Mouse (Mus musculus) midbrain, postnatal 0 days (tissue): Measurements from ENCODE around the gene Tmem98. TPM values are rescaled to one million over a fixed set of nuclear protein-coding genes. Genes with fewer than 3 reads are reported as not detected.

ENCODE experiments used
- ATAC-seq: fragments of 200-750 bp; cut with Nextera tagmentation; 2 replicates; pipeline ENCODE4 v1.8.0; 2017; ENCODE audit warnings: moderate number of reproducible peaks, mild to moderate bottlenecking, moderate TSS enrichment, moderate library complexity; ENCODE audit not compliant: low FRiP score
- DNase-seq: peaks from one replicate; pipeline ENCODE4 v3.0.0-alpha.2; 2015; ENCODE audit warnings: low spot score
- H3K27ac ChIP-seq: fragments of 300-500 bp; sonication (generic); 2 replicates; pipeline ENCODE4 v1.5.1; 2014; ENCODE audit warnings: low read depth, mild to moderate bottlenecking, low read length, mixed read lengths
- H3K27me3 ChIP-seq: fragments of 300-500 bp; sonication (generic); 2 replicates; pipeline ENCODE4 v1.6.1; 2014; ENCODE audit warnings: low read length, control low read depth, mixed read lengths; ENCODE audit not compliant: insufficient read depth
- H3K36me3 ChIP-seq: fragments of 300-500 bp; sonication (generic); 2 replicates; pipeline ENCODE4 v1.6.1; 2014; ENCODE audit warnings: low read length, control low read depth, mixed read lengths; ENCODE audit not compliant: insufficient read depth
- H3K4me1 ChIP-seq: fragments of 300-500 bp; sonication (generic); 2 replicates; pipeline ENCODE4 v1.6.1; 2014; ENCODE audit warnings: mild to moderate bottlenecking, control low read depth, antibody characterized with exemption, low read length, mixed read lengths; ENCODE audit not compliant: insufficient read depth
- H3K4me2 ChIP-seq: fragments of 300-500 bp; sonication (generic); 2 replicates; pipeline ENCODE4 v1.6.1; 2014; ENCODE audit warnings: low read depth, mild to moderate bottlenecking, low read length, mixed read lengths; ENCODE audit not compliant: poor library complexity, severe bottlenecking
- H3K4me3 ChIP-seq: fragments of 300-500 bp; sonication (generic); 2 replicates; pipeline ENCODE4 v1.5.1; 2014; ENCODE audit warnings: low read depth, mild to moderate bottlenecking, low read length, moderate library complexity
- H3K9ac ChIP-seq: fragments of 300-500 bp; sonication (generic); replicated peaks from 2 replicates; pipeline ENCODE4 v1.6.1; 2014; ENCODE audit warnings: mild to moderate bottlenecking, low read length, moderate library complexity, mixed read lengths; ENCODE audit not compliant: poor library complexity, severe bottlenecking
- H3K9me3 ChIP-seq: fragments of 300-500 bp; sonication (generic); 2 replicates; pipeline ENCODE4 v1.6.1; 2016; ENCODE audit warnings: low read length, control low read depth
- CTCF ChIP-seq: IDR thresholded peaks from 2 replicates; pipeline ENCODE4 v1.5.1; 2016; ENCODE audit warnings: antibody characterized with exemption, mild to moderate bottlenecking
- WGBS: fragments of 180-500 bp; shearing (Covaris S2); extraction: QIAGEN DNeasy Blood & Tissue Kit; methylation state at CpG from one replicate; pipeline ENCODE4 v1.1.7; 2014; 5-methylcytosine and 5-hydroxymethylcytosine counted together
- polyA plus RNA-seq: library from polyadenylated mRNA; unstranded; fragments of >200 nt; fragmentation: Nextera tagmentation; extraction: Ambion mirVana; gene quantifications from 2 replicates; pipeline ENCODE4 v1.2.1, GENCODE M21; 2015
- total RNA-seq: library from RNA; depleted of rRNA; stranded (reverse); fragments of >200 nt; gene quantifications from 2 replicates; pipeline ENCODE4 v1.2.3, GENCODE M21; 2014

Tmem98 gene
- total and polyA plus RNA-seq, 2 experiments from 2014 or later = 12.6 TPM

- no peak overlapping the region for H3K9ac ChIP-seq
- H3K9me3 ChIP-seq = no peaks in the 10 kb centered on the region
- no peak overlapping the region for H3K4me3 ChIP-seq
- H3K4me1 ChIP-seq = 0 out of 2 replicates have a peak, but pooled peaks cover 8% of the 10 kb centered on the region
- no peak overlapping the region for H3K27ac ChIP-seq
- TF ChIP-seq CTCF = no peak
- H3K36me3 ChIP-seq = no peaks in the 10 kb centered on the region
- H3K27me3 ChIP-seq = no peaks in the 10 kb centered on the region
- H3K4me2 ChIP-seq = no peak overlapping the region
- no peak for DNase-seq
- ATAC-seq = no peak
- 87% methylated on average over 7 of the region's 7 CpGs for WGBS
Measured at GRCm38 (mm10) chr11:80815354-80815753, 5.4 kb downstream of the Tmem98 start.

- Histone ChIP-seq H3K9me3 (no peaks in the 10 kb centered on the region), H3K9ac (no peak overlapping the region)
Measured at GRCm38 (mm10) chr11:80818060-80818697, 8.2 kb downstream of the Tmem98 start.

GRCm38 (mm10) chr11:80820085-80820484, 10.1 kb downstream of the Tmem98 start:
- Histone ChIP-seq H3K4me1 (0 out of 2 replicates have a peak, but pooled peaks cover 4% of the 10 kb centered on the region), H3K36me3 (no peaks in the 10 kb centered on the region), H3K4me2 (no peak overlapping the region), H3K27ac (no peak overlapping the region), H3K4me3 (no peak overlapping the region), H3K9ac (no peak overlapping the region), H3K27me3 (no peaks in the 10 kb centered on the region), H3K9me3 (no peaks in the 10 kb centered on the region)
- DNase-seq = no peak
- 90% methylated on average over 3 of the region's 3 CpGs for WGBS
- no peak for ATAC-seq
- TF ChIP-seq CTCF = no peak

More at GRCm38 (mm10) chr11:80818060-80818697, 8.2 kb downstream of the Tmem98 start:
- Histone ChIP-seq H3K36me3 (no peaks in the 10 kb centered on the region), H3K4me2 (no peak overlapping the region), H3K27ac (no peak overlapping the region), H3K27me3 (no peaks in the 10 kb centered on the region), H3K4me3 (no peak overlapping the region), H3K4me1 (0 out of 2 replicates have a peak, but pooled peaks cover 4% of the 10 kb centered on the region)
- TF ChIP-seq CTCF = peak; percentile 96
- ATAC-seq (no peak), DNase-seq (peak; percentile 87)
- 51% methylated on average over 11 of the region's 11 CpGs for WGBS

GRCm38 (mm10) chr11:80821296-80821695, 11.3 kb downstream of the Tmem98 start:
- ATAC-seq = no peak
- H3K4me3 ChIP-seq = no peak overlapping the region
- peak overlapping the region; percentile 15; the same call in 1 of the 2 replicates for H3K4me2 ChIP-seq
- DNase-seq = peak; percentile 70
- H3K9ac ChIP-seq = no peak overlapping the region
- no peaks in the 10 kb centered on the region for H3K9me3 ChIP-seq
- no peaks in the 10 kb centered on the region for H3K27me3 ChIP-seq
- peak; percentile 75 for TF ChIP-seq CTCF
- H3K4me1 ChIP-seq = 0 out of 2 replicates have a peak, but pooled peaks cover 4% of the 10 kb centered on the region
- 50% methylated on average over 14 of the region's 14 CpGs for WGBS
- no peak overlapping the region for H3K27ac ChIP-seq
- H3K36me3 ChIP-seq = no peaks in the 10 kb centered on the region

GRCm38 (mm10) chr11:80821794-80822193, 11.8 kb downstream of the Tmem98 start:
- H3K4me3 ChIP-seq = no peak overlapping the region
- no peak overlapping the region for H3K27ac ChIP-seq
- H3K36me3 ChIP-seq = no peaks in the 10 kb centered on the region
- 91% methylated on average over 9 of the region's 9 CpGs for WGBS
- H3K4me2 ChIP-seq = no peak overlapping the region
- H3K4me1 ChIP-seq = 0 out of 2 replicates have a peak, but pooled peaks cover 4% of the 10 kb centered on the region
- no peak overlapping the region for H3K9ac ChIP-seq
- ATAC-seq = no peak
- peak; percentile 50 for TF ChIP-seq CTCF
- no peaks in the 10 kb centered on the region for H3K9me3 ChIP-seq
- no peak for DNase-seq
- no peaks in the 10 kb centered on the region for H3K27me3 ChIP-seq

GRCm38 (mm10) chr11:80835395-80835794, 25.4 kb downstream of the Tmem98 start:
- H3K36me3 ChIP-seq = no peaks in the 10 kb centered on the region
- WGBS = 75% methylated on average over 2 of the region's 2 CpGs
- H3K27ac ChIP-seq = no peak overlapping the region
- no peak for DNase-seq
- H3K9ac ChIP-seq = no peak overlapping the region
- no peak overlapping the region for H3K4me3 ChIP-seq
- TF ChIP-seq CTCF = no peak
- no peaks in the 10 kb centered on the region for H3K27me3 ChIP-seq
- no peak overlapping the region for H3K4me2 ChIP-seq
- no peak for ATAC-seq
- H3K9me3 ChIP-seq = no peaks in the 10 kb centered on the region
- no peaks in the 10 kb centered on the region for H3K4me1 ChIP-seq
